Mouse (Mus musculus): ENCODE measurements around the gene Phlpp1.

Gene Phlpp1

GRCm38 (mm10) chr1:106318341-106318740, 146.8 kb downstream of the Phlpp1 start:
- DNase-seq (ENCODE audit: low read depth), result no peak

GRCm38 (mm10) chr1:106320583-106320982, 149.0 kb downstream of the Phlpp1 start:
- DNase-seq (ENCODE audit: low read depth), result no peak

GRCm38 (mm10) chr1:106321432-106322126, 150.0 kb downstream of the Phlpp1 start:
- no peak for DNase-seq (ENCODE audit: low read depth)

- DNase-seq (ENCODE audit: low read depth), result no peak
These were observed 155.1 kb downstream of the Phlpp1 start for GRCm38 (mm10) chr1:106326691-106327090.

- DNase-seq (ENCODE audit: low read depth), result no peak
These were observed 170.5 kb downstream of the Phlpp1 start for GRCm38 (mm10) chr1:106342100-106342499.

GRCm38 (mm10) chr1:106345265-106345664, 173.7 kb downstream of the Phlpp1 start:
- DNase-seq (ENCODE audit: low read depth), result no peak

GRCm38 (mm10) chr1:106346776-106347175, 175.2 kb downstream of the Phlpp1 start:
- no peak for DNase-seq (ENCODE audit: low read depth)

- no peak for DNase-seq (ENCODE audit: low read depth)
These were observed 177.6 kb downstream of the Phlpp1 start for GRCm38 (mm10) chr1:106349116-106349515.

GRCm38 (mm10) chr1:106351512-106351911, 180.0 kb downstream of the Phlpp1 start:
- no peak for DNase-seq (ENCODE audit: low read depth)

- no peak for DNase-seq (ENCODE audit: low read depth)
These were observed 181.4 kb downstream of the Phlpp1 start for GRCm38 (mm10) chr1:106352801-106353511.

- DNase-seq (ENCODE audit: low read depth), result no peak
These were observed 182.4 kb downstream of the Phlpp1 start for GRCm38 (mm10) chr1:106353993-106354392.

- no peak for DNase-seq (ENCODE audit: low read depth)
These were observed 187.9 kb downstream of the Phlpp1 start for GRCm38 (mm10) chr1:106359474-106359873.

- no peak for DNase-seq (ENCODE audit: low read depth)
These were observed 191.5 kb downstream of the Phlpp1 start for GRCm38 (mm10) chr1:106362841-106363604.

- no peak for DNase-seq (ENCODE audit: low read depth)
These were observed 197.8 kb downstream of the Phlpp1 start for GRCm38 (mm10) chr1:106369330-106369729.

- DNase-seq (ENCODE audit: low read depth), result no peak
These were observed 200.9 kb downstream of the Phlpp1 start for GRCm38 (mm10) chr1:106372446-106372845.

GRCm38 (mm10) chr1:106373656-106374055, 202.1 kb downstream of the Phlpp1 start:
- no peak for DNase-seq (ENCODE audit: low read depth)

- no peak for DNase-seq (ENCODE audit: low read depth)
These were observed 202.7 kb downstream of the Phlpp1 start for GRCm38 (mm10) chr1:106374274-106374673.

- no peak for DNase-seq (ENCODE audit: low read depth)
These were observed 203.4 kb downstream of the Phlpp1 start for GRCm38 (mm10) chr1:106374971-106375370.

GRCm38 (mm10) chr1:106376003-106376402, 204.5 kb downstream of the Phlpp1 start:
- DNase-seq (ENCODE audit: low read depth), result no peak

GRCm38 (mm10) chr1:106380465-106380864, 208.9 kb downstream of the Phlpp1 start:
- no peak for DNase-seq (ENCODE audit: low read depth)

GRCm38 (mm10) chr1:106386542-106386941, 215.0 kb downstream of the Phlpp1 start:
- DNase-seq (ENCODE audit: low read depth), result no peak

GRCm38 (mm10) chr1:106387264-106387663, 215.7 kb downstream of the Phlpp1 start:
- DNase-seq (ENCODE audit: low read depth), result no peak

GRCm38 (mm10) chr1:106389673-106390072, 218.1 kb downstream of the Phlpp1 start:
- DNase-seq (ENCODE audit: low read depth), result peak; percentile 50
